Mouse (Mus musculus) bone marrow, adult 2 months (tissue): ENCODE measurements around the gene Prkcb.

Experiments
- CTCF ChIP-seq: fragments of 200-500 bp; IDR thresholded peaks from 2 replicates; pipeline ENCODE4 v1.5.1; 2011; ENCODE audit warnings: low read length, control low read depth; ENCODE audit not compliant: control insufficient read depth, insufficient read depth
- POLR2A ChIP-seq: fragments of 200-500 bp; IDR thresholded peaks from 2 replicates; pipeline ENCODE4 v1.6.1; 2011; ENCODE audit warnings: low read depth, mild to moderate bottlenecking, control low read depth, low read length, borderline replicate concordance; ENCODE audit not compliant: control insufficient read depth

DNA sequence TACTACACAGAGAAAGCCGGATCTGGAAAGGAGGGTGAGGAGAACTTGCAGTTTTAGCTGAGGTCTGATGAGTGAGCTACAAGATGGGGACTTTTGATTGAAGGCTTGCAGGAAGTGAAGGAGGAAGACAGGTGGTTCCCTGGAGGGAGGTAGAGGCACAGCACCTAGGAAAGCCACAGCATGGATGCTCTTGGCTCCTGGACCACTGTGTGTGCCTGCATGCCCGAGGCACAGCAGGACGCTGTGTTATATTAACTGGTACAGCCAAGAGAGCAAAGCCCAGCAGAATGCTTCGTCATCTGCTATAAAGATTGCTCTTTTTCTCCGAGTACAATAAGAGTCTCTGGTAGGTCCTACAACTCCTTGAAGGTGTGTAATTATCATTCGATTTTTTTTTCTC is 188.1 kb downstream of the Prkcb start:
- no peak for TF ChIP-seq POLR2A
- TF ChIP-seq CTCF = no peak
